Mouse (Mus musculus): Measurements from ENCODE around the gene Sun3.

GRCm38 (mm10) chr11:9047044-9047443 lies 1.7 kb downstream of the Sun3 start:
- no peak for TF ChIP-seq ZNF384 (IDR thresholded peaks at IDR 0.05; ENCODE audit: low read depth, low read length)
- TF ChIP-seq HCFC1 (IDR thresholded peaks at IDR 0.05; ENCODE audit: borderline replicate concordance, insufficient read depth, low read length), result no peak
- TF ChIP-seq ZC3H11A (IDR thresholded peaks at IDR 0.05; ENCODE audit: borderline replicate concordance, low read depth, low read length), result no peak
- TF ChIP-seq MAFK (IDR thresholded peaks at IDR 0.05; ENCODE audit: insufficient read depth, low read depth, low read length), result no peak
